Mouse (Mus musculus): ENCODE results near the gene A730049H05Rik. TPM values are rescaled to one million over a fixed set of nuclear protein-coding genes. Genes with fewer than 3 reads are reported as not detected.
A peak's percentile ranks its signal among the peaks of the same experiment; 100 is the strongest.

A730049H05Rik gene
- polyA plus RNA-seq, 1 experiment, result not detected

GRCm38 (mm10) chr6:92831106-92831505, 14.8 kb downstream of the A730049H05Rik start:
- H3K9me3 ChIP-seq (replicated peaks; ENCODE audit: control insufficient read depth, insufficient read depth, low read length, poor library complexity, severe bottlenecking), result no peaks in the 10 kb centered on the region
- H3K36me3 ChIP-seq (ENCODE audit: control insufficient read depth, insufficient read depth, low read length, poor library complexity, severe bottlenecking), result no peaks in the 10 kb centered on the region
- no peak for TF ChIP-seq CTCF (IDR thresholded peaks at IDR 0.05; ENCODE audit: low read depth, low read length)
- TF ChIP-seq EP300 (IDR thresholded peaks at IDR 0.05; ENCODE audit: insufficient read depth, low read depth, low read length), result no peak
- TF ChIP-seq POLR2A (IDR thresholded peaks at IDR 0.05; ENCODE audit: insufficient read depth, low read length), result no peak
- no peak overlapping the region for H3K27ac ChIP-seq (ENCODE audit: insufficient read depth, low read length)
- H3K4me1 ChIP-seq (ENCODE audit: control insufficient read depth, insufficient read depth, low read length), result no peaks in the 10 kb centered on the region
- H3K27me3 ChIP-seq (ENCODE audit: control insufficient read depth, insufficient read depth, low read length, poor library complexity, severe bottlenecking), result no peaks in the 10 kb centered on the region
- no peak overlapping the region for H3K4me3 ChIP-seq (ENCODE audit: low read depth, low read length)
- H3K9ac ChIP-seq (ENCODE audit: low read depth, poor library complexity, severe bottlenecking), result no peak overlapping the region

GRCm38 (mm10) chr6:92842000-92842399, 25.7 kb downstream of the A730049H05Rik start:
- Histone ChIP-seq H3K36me3 (ENCODE audit: control insufficient read depth, insufficient read depth, low read length, poor library complexity, severe bottlenecking) (no peaks in the 10 kb centered on the region), H3K9ac (ENCODE audit: low read depth, poor library complexity, severe bottlenecking) (no peak overlapping the region), H3K27ac (ENCODE audit: insufficient read depth, low read length) (peak overlapping the region; percentile 75), H3K4me3 (ENCODE audit: low read depth, low read length) (no peak overlapping the region), H3K27me3 (ENCODE audit: control insufficient read depth, insufficient read depth, low read length, poor library complexity, severe bottlenecking) (no peaks in the 10 kb centered on the region), H3K9me3 (replicated peaks; ENCODE audit: control insufficient read depth, insufficient read depth, low read length, poor library complexity, severe bottlenecking) (no peaks in the 10 kb centered on the region), H3K4me1 (ENCODE audit: control insufficient read depth, insufficient read depth, low read length) (peaks cover 5% of the 10 kb centered on the region)
- TF ChIP-seq EP300 (IDR thresholded peaks at IDR 0.05; ENCODE audit: insufficient read depth, low read depth, low read length), result no peak
- no peak for TF ChIP-seq POLR2A (IDR thresholded peaks at IDR 0.05; ENCODE audit: insufficient read depth, low read length)
- no peak for TF ChIP-seq CTCF (IDR thresholded peaks at IDR 0.05; ENCODE audit: low read depth, low read length)

DNA sequence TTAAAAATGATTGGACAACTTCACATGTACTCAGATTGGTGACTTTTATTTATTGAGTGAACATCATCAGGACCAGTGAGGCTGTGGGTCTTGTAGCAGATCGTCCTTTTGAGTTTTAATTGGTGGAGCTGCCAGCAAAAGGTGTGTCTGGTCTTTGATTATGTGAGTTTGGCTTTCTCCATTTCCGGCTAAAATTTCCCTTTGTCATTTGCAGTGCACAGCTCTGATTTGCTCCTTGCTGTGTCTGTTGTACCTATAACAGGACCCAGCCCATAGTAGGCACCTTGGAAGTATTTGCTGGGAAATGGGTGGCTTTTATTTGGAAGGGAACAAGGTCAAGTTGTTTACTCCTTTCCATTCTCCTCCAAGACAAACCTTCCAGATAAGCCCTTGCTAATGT, 27.2 kb downstream of the A730049H05Rik start:
- H3K36me3 ChIP-seq (ENCODE audit: control insufficient read depth, insufficient read depth, low read length, poor library complexity, severe bottlenecking), result no peaks in the 10 kb centered on the region; the same call in 1 of the 2 replicates
- peaks cover 5% of the 10 kb centered on the region for H3K4me1 ChIP-seq (ENCODE audit: control insufficient read depth, insufficient read depth, low read length)
- H3K9me3 ChIP-seq (replicated peaks; ENCODE audit: control insufficient read depth, insufficient read depth, low read length, poor library complexity, severe bottlenecking), result no peaks in the 10 kb centered on the region
- no peaks in the 10 kb centered on the region for H3K27me3 ChIP-seq (ENCODE audit: control insufficient read depth, insufficient read depth, low read length, poor library complexity, severe bottlenecking)
- H3K4me3 ChIP-seq (ENCODE audit: low read depth, low read length), result no peak overlapping the region
- no peak overlapping the region for H3K9ac ChIP-seq (ENCODE audit: low read depth, poor library complexity, severe bottlenecking)
- peak overlapping the region; percentile 51; the same call in 1 of the 2 replicates for H3K27ac ChIP-seq (ENCODE audit: insufficient read depth, low read length)
- TF ChIP-seq EP300 (IDR thresholded peaks at IDR 0.05; ENCODE audit: insufficient read depth, low read depth, low read length) (no peak), CTCF (IDR thresholded peaks at IDR 0.05; ENCODE audit: low read depth, low read length) (no peak), POLR2A (IDR thresholded peaks at IDR 0.05; ENCODE audit: insufficient read depth, low read length) (no peak)

DNA sequence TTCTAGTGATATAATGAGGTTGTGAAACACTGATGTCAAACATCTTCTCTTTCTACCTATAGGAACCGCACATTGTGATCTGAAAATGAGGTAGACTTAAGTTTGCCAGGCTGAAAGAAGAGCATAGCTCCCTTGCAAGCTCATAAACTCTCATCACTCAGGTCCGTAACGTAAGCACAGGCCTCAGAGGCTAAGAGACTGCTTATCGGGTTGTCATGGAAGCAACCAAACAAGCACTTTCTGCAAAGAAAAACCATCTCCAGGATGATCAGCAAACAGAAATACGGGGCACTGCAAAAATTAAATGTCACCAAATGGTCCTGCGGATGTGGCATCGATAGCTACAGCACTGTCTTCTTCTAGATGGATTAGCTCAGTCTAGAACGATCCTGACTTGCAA, 29.6 kb downstream of the A730049H05Rik start:
- no peak overlapping the region for H3K4me3 ChIP-seq (ENCODE audit: low read depth, low read length)
- TF ChIP-seq CTCF (IDR thresholded peaks at IDR 0.05; ENCODE audit: low read depth, low read length) (no peak), POLR2A (IDR thresholded peaks at IDR 0.05; ENCODE audit: insufficient read depth, low read length) (no peak), EP300 (IDR thresholded peaks at IDR 0.05; ENCODE audit: insufficient read depth, low read depth, low read length) (no peak)
- no peaks in the 10 kb centered on the region; the same call in 1 of the 2 replicates for H3K36me3 ChIP-seq (ENCODE audit: control insufficient read depth, insufficient read depth, low read length, poor library complexity, severe bottlenecking)
- H3K27ac ChIP-seq (ENCODE audit: insufficient read depth, low read length), result no peak overlapping the region
- H3K9ac ChIP-seq (ENCODE audit: low read depth, poor library complexity, severe bottlenecking), result no peak overlapping the region
- H3K27me3 ChIP-seq (ENCODE audit: control insufficient read depth, insufficient read depth, low read length, poor library complexity, severe bottlenecking), result no peaks in the 10 kb centered on the region
- H3K4me1 ChIP-seq (ENCODE audit: control insufficient read depth, insufficient read depth, low read length), result peaks cover 3% of the 10 kb centered on the region
- no peaks in the 10 kb centered on the region for H3K9me3 ChIP-seq (replicated peaks; ENCODE audit: control insufficient read depth, insufficient read depth, low read length, poor library complexity, severe bottlenecking)

DNA sequence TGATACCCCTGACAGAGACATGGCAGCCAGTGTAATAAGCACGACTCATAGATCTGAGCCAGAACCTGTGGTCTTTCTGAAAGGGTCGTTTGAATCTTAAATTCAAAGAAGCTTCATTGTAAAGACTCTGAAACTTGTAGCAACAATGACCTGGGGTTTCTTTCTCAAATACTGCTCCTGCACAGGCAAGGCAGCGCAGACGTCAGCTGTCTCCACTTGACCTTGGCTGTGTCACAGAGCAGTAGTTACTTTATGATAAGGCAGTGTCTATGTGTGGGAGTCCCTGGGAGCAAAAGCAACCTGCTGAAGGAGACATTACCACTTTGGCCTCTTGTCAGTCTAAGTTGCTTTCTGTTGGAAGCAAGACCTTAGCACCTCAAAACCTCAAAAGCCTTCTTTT, 30.3 kb downstream of the A730049H05Rik start:
- no peaks in the 10 kb centered on the region; the same call in 1 of the 2 replicates for H3K36me3 ChIP-seq (ENCODE audit: control insufficient read depth, insufficient read depth, low read length, poor library complexity, severe bottlenecking)
- peaks cover 2% of the 10 kb centered on the region for H3K4me1 ChIP-seq (ENCODE audit: control insufficient read depth, insufficient read depth, low read length)
- H3K9ac ChIP-seq (ENCODE audit: low read depth, poor library complexity, severe bottlenecking), result no peak overlapping the region
- H3K4me3 ChIP-seq (ENCODE audit: low read depth, low read length), result no peak overlapping the region
- H3K9me3 ChIP-seq (replicated peaks; ENCODE audit: control insufficient read depth, insufficient read depth, low read length, poor library complexity, severe bottlenecking), result no peaks in the 10 kb centered on the region
- TF ChIP-seq EP300 (IDR thresholded peaks at IDR 0.05; ENCODE audit: insufficient read depth, low read depth, low read length), result no peak
- TF ChIP-seq CTCF (IDR thresholded peaks at IDR 0.05; ENCODE audit: low read depth, low read length), result no peak
- no peak for TF ChIP-seq POLR2A (IDR thresholded peaks at IDR 0.05; ENCODE audit: insufficient read depth, low read length)
- H3K27me3 ChIP-seq (ENCODE audit: control insufficient read depth, insufficient read depth, low read length, poor library complexity, severe bottlenecking), result no peaks in the 10 kb centered on the region
- H3K27ac ChIP-seq (ENCODE audit: insufficient read depth, low read length), result no peak overlapping the region

DNA sequence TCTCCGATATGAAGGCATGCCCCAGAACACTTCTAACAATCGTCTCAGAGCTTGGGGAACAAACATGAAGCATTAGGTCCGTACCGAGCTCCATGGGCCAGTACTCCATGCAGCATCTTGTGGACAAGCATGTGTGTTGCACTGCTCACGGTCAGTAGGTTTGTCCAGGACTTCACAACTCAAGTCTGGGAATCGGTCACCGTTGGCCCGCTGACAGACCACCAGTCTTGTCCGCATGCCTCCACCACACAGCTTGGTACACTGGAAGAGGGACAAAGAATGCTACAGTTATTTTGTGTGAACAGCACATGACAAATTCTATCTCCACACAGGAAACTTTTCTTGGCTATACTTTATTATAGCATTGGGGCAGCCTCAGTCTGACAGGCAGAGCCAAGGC, 32.9 kb downstream of the A730049H05Rik start:
- Histone ChIP-seq H3K36me3 (ENCODE audit: control insufficient read depth, insufficient read depth, low read length, poor library complexity, severe bottlenecking) (no peaks in the 10 kb centered on the region; the same call in 1 of the 2 replicates), H3K9me3 (replicated peaks; ENCODE audit: control insufficient read depth, insufficient read depth, low read length, poor library complexity, severe bottlenecking) (no peaks in the 10 kb centered on the region), H3K27me3 (ENCODE audit: control insufficient read depth, insufficient read depth, low read length, poor library complexity, severe bottlenecking) (no peaks in the 10 kb centered on the region), H3K4me3 (ENCODE audit: low read depth, low read length) (no peak overlapping the region), H3K9ac (ENCODE audit: low read depth, poor library complexity, severe bottlenecking) (no peak overlapping the region), H3K27ac (ENCODE audit: insufficient read depth, low read length) (no peak overlapping the region), H3K4me1 (ENCODE audit: control insufficient read depth, insufficient read depth, low read length) (no peaks in the 10 kb centered on the region)
- TF ChIP-seq CTCF (IDR thresholded peaks at IDR 0.05; ENCODE audit: low read depth, low read length), result no peak

Measured in ES-Bruce4 (cell line).